Mouse (Mus musculus) C2C12 (cell line): ENCODE data around the gene Dapp1.

ENCODE experiments used
- CEBPB ChIP-seq: IDR thresholded peaks from one replicate; pipeline ENCODE4 v1.6.1; 2011; ENCODE audit warnings: low read depth, mild to moderate bottlenecking, control low read depth, moderate library complexity
- CTCF ChIP-seq: IDR thresholded peaks from one replicate; pipeline ENCODE4 v1.5.1; 2011; ENCODE audit not compliant: control insufficient read depth, insufficient read depth, insufficient read length
- FOSL1 ChIP-seq: IDR thresholded peaks from one replicate; pipeline ENCODE4 v1.8.0; 2011; ENCODE audit warnings: mild to moderate bottlenecking, low read length; ENCODE audit not compliant: poor library complexity, insufficient read depth, severe bottlenecking
- MAX ChIP-seq: IDR thresholded peaks from one replicate; pipeline ENCODE4 v1.6.1; 2011; ENCODE audit warnings: mild to moderate bottlenecking, control low read depth
- MYOD1 ChIP-seq: IDR thresholded peaks from one replicate; pipeline ENCODE4 v1.6.1; 2011; ENCODE audit warnings: low read depth; ENCODE audit not compliant: control insufficient read depth, insufficient read length
- MYOG ChIP-seq: IDR thresholded peaks from one replicate; pipeline ENCODE4 v1.6.1; 2011; ENCODE audit not compliant: control insufficient read depth, insufficient read length; ENCODE audit errors: extremely low read depth
- USF1 ChIP-seq: IDR thresholded peaks from one replicate; pipeline ENCODE4 v1.6.1; 2011; ENCODE audit warnings: low read depth, mild to moderate bottlenecking, control low read depth, moderate library complexity

- no peak for TF ChIP-seq CTCF
- TF ChIP-seq USF1 = no peak
- TF ChIP-seq CEBPB = no peak
- TF ChIP-seq MAX = no peak
- TF ChIP-seq MYOG = no peak
- no peak for TF ChIP-seq MYOD1
- no peak for TF ChIP-seq FOSL1
Observed at GRCm38 (mm10) chr3:137975435-137975834, 5.9 kb downstream of the Dapp1 start.
